Mouse (Mus musculus) midbrain, embryonic 13.5 days (tissue): ENCODE data around the gene Wfdc2. TPM values are rescaled to one million over a fixed set of nuclear protein-coding genes. Genes with fewer than 3 reads are reported as not detected.
A peak's percentile ranks its signal among the peaks of the same experiment; 100 is the strongest.
"Not testable (repeated sequence)": the region's sequence is repeated elsewhere in the genome, so short reads cannot be mapped to it uniquely, and the experiment has no call there.

Experiments used
- ATAC-seq: fragments of 200-750 bp; cut with Nextera tagmentation; 2 replicates; pipeline ENCODE4 v1.8.0; 2017; ENCODE audit warnings: mild to moderate bottlenecking, moderate TSS enrichment, moderate library complexity
- H3K27ac ChIP-seq: fragments of 300-500 bp; sonication (generic); 2 replicates; pipeline ENCODE4 v1.5.1; 2015; ENCODE audit warnings: inconsistent platforms, mild to moderate bottlenecking, moderate library complexity
- H3K27me3 ChIP-seq: fragments of 300-500 bp; sonication (generic); 2 replicates; pipeline ENCODE4 v1.6.1; 2015; ENCODE audit warnings: mild to moderate bottlenecking, inconsistent platforms
- H3K36me3 ChIP-seq: fragments of 300-500 bp; sonication (generic); 2 replicates; pipeline ENCODE4 v1.6.1; 2015; ENCODE audit warnings: mild to moderate bottlenecking, inconsistent platforms
- H3K4me1 ChIP-seq: fragments of 300-500 bp; sonication (generic); replicated peaks from 2 replicates; pipeline ENCODE4 v1.6.1; 2015; ENCODE audit warnings: inconsistent platforms
- H3K4me2 ChIP-seq: fragments of 300-500 bp; sonication (generic); replicated peaks from 2 replicates; pipeline ENCODE4 v1.6.1; 2015; ENCODE audit warnings: moderate library complexity, mild to moderate bottlenecking, inconsistent platforms
- H3K4me3 ChIP-seq: fragments of 300-500 bp; sonication (generic); replicated peaks from 2 replicates; pipeline ENCODE4 v1.5.1; 2015; ENCODE audit warnings: mild to moderate bottlenecking, inconsistent platforms
- H3K9ac ChIP-seq: fragments of 300-500 bp; sonication (generic); replicated peaks from 2 replicates; pipeline ENCODE4 v1.6.1; 2015; ENCODE audit warnings: mild to moderate bottlenecking, inconsistent platforms
- H3K9me3 ChIP-seq: fragments of 300-500 bp; sonication (generic); 2 replicates; pipeline ENCODE4 v1.6.1; 2016; ENCODE audit warnings: mild to moderate bottlenecking, inconsistent platforms
- WGBS: fragments of 180-500 bp; shearing (Covaris S2); methylation state at CpG from one replicate; pipeline ENCODE4 v1.1.7; 2015; 5-methylcytosine and 5-hydroxymethylcytosine counted together
- polyA plus RNA-seq: library from polyadenylated mRNA; unstranded; fragments of >200 nt; fragmentation: Nextera tagmentation; extraction: Ambion mirVana; gene quantifications from 2 replicates; pipeline ENCODE4 v1.2.1, GENCODE M21; 2015

The Wfdc2 gene
- polyA plus RNA-seq, 1 experiment from 2014 or later, result 5.7 TPM

- not testable (repeated sequence) for H3K9me3 ChIP-seq, H3K4me2 ChIP-seq, H3K4me3 ChIP-seq, H3K4me1 ChIP-seq, H3K27ac ChIP-seq, H3K36me3 ChIP-seq, H3K27me3 ChIP-seq, ATAC-seq
- H3K9ac ChIP-seq, result 0 out of 2 replicates have a peak within 1 kb of the TSS, but pooled peaks have one; percentile 3
- 55% methylated on average over 13 of the region's 13 CpGs for WGBS
Measured at GRCm38 (mm10) chr2:164585025-164585725, 23.0 kb downstream of the Wfdc2 start, which contains the start of gene Wfdc6a. Wfdc6a (minus strand) TSS chr2:164585447.

- peak; percentile 65 for ATAC-seq
- Histone ChIP-seq H3K27ac (no peak overlapping the region), H3K9ac (no peak overlapping the region), H3K4me3 (no peak overlapping the region), H3K4me2 (no peak overlapping the region), H3K9me3 (no peaks in the 10 kb centered on the region), H3K36me3 (no peaks in the 10 kb centered on the region), H3K4me1 (no peaks in the 10 kb centered on the region), H3K27me3 (no peaks in the 10 kb centered on the region)
- WGBS, result 12% methylated on average over 4 of the region's 4 CpGs
Measured at GRCm38 (mm10) chr2:164592014-164592413, 29.8 kb downstream of the Wfdc2 start.

- no peak for ATAC-seq
- H3K27ac ChIP-seq, result no peak within 1 kb of the TSS
- no peaks in the 10 kb centered on the region for H3K4me1 ChIP-seq
- no peaks in the 10 kb centered on the region for H3K36me3 ChIP-seq
- H3K4me3 ChIP-seq, result no peak within 1 kb of the TSS
- WGBS, result 77% methylated on average over 4 of the region's 4 CpGs
- H3K4me2 ChIP-seq, result no peak within 1 kb of the TSS
- no peaks in the 10 kb centered on the region for H3K27me3 ChIP-seq
- no peak within 1 kb of the TSS for H3K9ac ChIP-seq
- no peaks in the 10 kb centered on the region for H3K9me3 ChIP-seq
Measured at GRCm38 (mm10) chr2:164593494-164593893, 31.3 kb downstream of the Wfdc2 start, which contains the start of gene Eppin. Eppin (minus strand) TSS chr2:164593594.

- 70% methylated on average over 3 of the region's 3 CpGs for WGBS
- Histone ChIP-seq H3K9me3 (no peaks in the 10 kb centered on the region; the same call in 1 of the 2 replicates), H3K9ac (no peak overlapping the region), H3K4me1 (no peaks in the 10 kb centered on the region), H3K27ac (no peak overlapping the region), H3K4me3 (no peak overlapping the region), H3K36me3 (no peaks in the 10 kb centered on the region), H3K27me3 (no peaks in the 10 kb centered on the region), H3K4me2 (no peak overlapping the region)
- ATAC-seq, result no peak
Measured at GRCm38 (mm10) chr2:164600179-164600578, 38.0 kb downstream of the Wfdc2 start.

- no peaks in the 10 kb centered on the region for H3K36me3 ChIP-seq
- H3K27ac ChIP-seq, result no peak overlapping the region
- no peak for ATAC-seq
- no peaks in the 10 kb centered on the region for H3K27me3 ChIP-seq
- no peaks in the 10 kb centered on the region for H3K4me1 ChIP-seq
- H3K4me2 ChIP-seq, result no peak overlapping the region
- no peaks in the 10 kb centered on the region; the same call in 1 of the 2 replicates for H3K9me3 ChIP-seq
- no peak overlapping the region for H3K4me3 ChIP-seq
- 94% methylated on average over 3 of the region's 3 CpGs for WGBS
- no peak overlapping the region for H3K9ac ChIP-seq
Measured at GRCm38 (mm10) chr2:164603482-164603881, 41.3 kb downstream of the Wfdc2 start.

- no peaks in the 10 kb centered on the region for H3K36me3 ChIP-seq
- no peak for ATAC-seq
- no peak overlapping the region for H3K4me3 ChIP-seq
- H3K27me3 ChIP-seq, result no peaks in the 10 kb centered on the region
- no peak overlapping the region for H3K27ac ChIP-seq
- H3K4me1 ChIP-seq, result no peaks in the 10 kb centered on the region
- H3K9me3 ChIP-seq, result no peaks in the 10 kb centered on the region; the same call in 1 of the 2 replicates
- 94% methylated on average over 8 of the region's 8 CpGs for WGBS
- H3K9ac ChIP-seq, result no peak overlapping the region
- H3K4me2 ChIP-seq, result no peak overlapping the region
Measured at GRCm38 (mm10) chr2:164604411-164604810, 42.2 kb downstream of the Wfdc2 start.

GRCm38 (mm10) chr2:164608781-164609180 is 46.6 kb downstream of the Wfdc2 start:
- H3K9me3 ChIP-seq, result no peaks in the 10 kb centered on the region
- no peak overlapping the region for H3K4me2 ChIP-seq
- no peaks in the 10 kb centered on the region for H3K27me3 ChIP-seq
- no peak overlapping the region for H3K4me3 ChIP-seq
- 85% methylated on average over 6 of the region's 6 CpGs for WGBS
- no peaks in the 10 kb centered on the region for H3K36me3 ChIP-seq
- no peak for ATAC-seq
- no peaks in the 10 kb centered on the region for H3K4me1 ChIP-seq
- no peak overlapping the region for H3K27ac ChIP-seq
- H3K9ac ChIP-seq, result no peak overlapping the region

GRCm38 (mm10) chr2:164613471-164613870 is 51.3 kb downstream of the Wfdc2 start, which contains the start of the genes Wfdc6b and Wfdc8:
Wfdc6b (plus strand) TSS chr2:164613522.
Wfdc8 (minus strand) TSS chr2:164613626.
- not testable (repeated sequence) for H3K27me3 ChIP-seq, H3K27ac ChIP-seq, H3K9me3 ChIP-seq, H3K9ac ChIP-seq, H3K4me2 ChIP-seq, ATAC-seq, H3K4me3 ChIP-seq, H3K4me1 ChIP-seq, H3K36me3 ChIP-seq
- WGBS, result 52% methylated on average over 8 of the region's 8 CpGs

GRCm38 (mm10) chr2:164615386-164615785 is 53.2 kb downstream of the Wfdc2 start:
- Histone ChIP-seq H3K27me3 (no peaks in the 10 kb centered on the region), H3K27ac (no peak overlapping the region), H3K9me3 (no peaks in the 10 kb centered on the region), H3K9ac (no peak overlapping the region), H3K36me3 (no peaks in the 10 kb centered on the region), H3K4me3 (no peak overlapping the region), H3K4me1 (no peaks in the 10 kb centered on the region), H3K4me2 (no peak overlapping the region)
- no peak for ATAC-seq
- 90% methylated on average over 3 of the region's 3 CpGs for WGBS

Other genes starting within 250 kb of the Wfdc2 start
- gene Svs6, start 245.7 kb upstream of the Wfdc2 start, polyA plus RNA-seq, result not detected in 2 replicates
- gene Svs5, start 229.7 kb upstream of the Wfdc2 start, polyA plus RNA-seq, result not detected in 2 replicates
- 0.36 TPM in 1 of 2 replicates, not detected in the other for gene Slpi, start 173.3 kb upstream of the Wfdc2 start, polyA plus RNA-seq
- not detected in 2 replicates for gene Rbpjl, start 159.3 kb upstream of the Wfdc2 start, polyA plus RNA-seq
- 0.26 and 0.39 TPM in 2 replicates for gene Matn4, start 157.3 kb upstream of the Wfdc2 start, polyA plus RNA-seq
- 6.5 and 7.3 TPM in 2 replicates for gene Sdc4, start 118.5 kb upstream of the Wfdc2 start, polyA plus RNA-seq
- gene Sys1, start 105.4 kb upstream of the Wfdc2 start, polyA plus RNA-seq, result 77.6 and 81.1 TPM in 2 replicates
- gene Gm20458, start 101.4 kb upstream of the Wfdc2 start, polyA plus RNA-seq, result 4.5 and 5.2 TPM in 2 replicates
- not detected in 2 replicates for gene Trp53tg5, start 88.7 kb upstream of the Wfdc2 start, polyA plus RNA-seq
- 8.7 and 8.8 TPM in 2 replicates for gene Dbndd2, start 76.3 kb upstream of the Wfdc2 start, polyA plus RNA-seq
- gene Pigt, start 64.9 kb upstream of the Wfdc2 start, polyA plus RNA-seq, result 64.2 and 67.8 TPM in 2 replicates
- not detected in 2 replicates for gene Spint3, start 11.0 kb downstream of the Wfdc2 start, polyA plus RNA-seq
- not detected in 2 replicates for gene Wfdc6a, start 23.0 kb downstream of the Wfdc2 start, polyA plus RNA-seq
- not detected in 2 replicates for gene Eppin, start 31.2 kb downstream of the Wfdc2 start, polyA plus RNA-seq
- not detected in 2 replicates for gene Wfdc6b, start 51.1 kb downstream of the Wfdc2 start, polyA plus RNA-seq
- gene Wfdc8, start 51.2 kb downstream of the Wfdc2 start, polyA plus RNA-seq, result not detected in 2 replicates
- not detected in 2 replicates for gene Wfdc16, start 76.4 kb downstream of the Wfdc2 start, polyA plus RNA-seq
- not detected in 2 replicates for gene Wfdc10, start 93.6 kb downstream of the Wfdc2 start, polyA plus RNA-seq
- gene Wfdc9, start 94.2 kb downstream of the Wfdc2 start, polyA plus RNA-seq, result not detected in 2 replicates
- gene Wfdc11, start 111.7 kb downstream of the Wfdc2 start, polyA plus RNA-seq, result not detected in 2 replicates
- not detected in 2 replicates for gene Wfdc13, start 122.7 kb downstream of the Wfdc2 start, polyA plus RNA-seq
- gene Spint4, start 136.1 kb downstream of the Wfdc2 start, polyA plus RNA-seq, result not detected in 2 replicates
- gene Spint5, start 152.9 kb downstream of the Wfdc2 start, polyA plus RNA-seq, result not detected in 2 replicates
- gene Wfdc3, start 183.5 kb downstream of the Wfdc2 start, polyA plus RNA-seq, result 1.2 and 1.3 TPM in 2 replicates
- 65.4 and 72.6 TPM in 2 replicates for gene Dnttip1, start 183.6 kb downstream of the Wfdc2 start, polyA plus RNA-seq
- 203 and 208 TPM in 2 replicates for gene Ube2c, start 207.5 kb downstream of the Wfdc2 start, polyA plus RNA-seq
- gene Tnnc2, start 217.6 kb downstream of the Wfdc2 start, polyA plus RNA-seq, result not detected in 2 replicates
- gene Snx21, start 223.4 kb downstream of the Wfdc2 start, polyA plus RNA-seq, result 17.2 and 19.1 TPM in 2 replicates
- gene Acot8, start 242.5 kb downstream of the Wfdc2 start, polyA plus RNA-seq, result 19.9 and 20.4 TPM in 2 replicates
- gene Zswim3, start 242.7 kb downstream of the Wfdc2 start, polyA plus RNA-seq, result 15.2 and 15.5 TPM in 2 replicates